Mouse (Mus musculus) heart, adult 2 months (tissue): ENCODE data around the gene Epb41l2. TPM values are rescaled to one million over a fixed set of nuclear protein-coding genes. Genes with fewer than 3 reads are reported as not detected.

ENCODE experiments used
- DNase-seq, 2 experiments: peaks; one replicate each; pipeline ENCODE4 v3.0.0; 2021
- H3K27ac ChIP-seq: fragments of 200-600 bp; 2 replicates; pipeline ENCODE4 v1.8.1; 2022
- H3K27me3 ChIP-seq: fragments of 200-500 bp; 2 replicates; pipeline ENCODE4 v1.6.1; 2012; ENCODE audit warnings: mild to moderate bottlenecking, low read length, inconsistent platforms, mixed read lengths; ENCODE audit not compliant: control insufficient read depth, insufficient read depth
- H3K36me3 ChIP-seq: fragments of 200-500 bp; 2 replicates; pipeline ENCODE4 v1.6.1; 2012; ENCODE audit warnings: low read length, inconsistent platforms; ENCODE audit not compliant: control insufficient read depth, insufficient read depth
- H3K4me1 ChIP-seq: fragments of 200-500 bp; 2 replicates; pipeline ENCODE4 v1.6.1; 2011; ENCODE audit warnings: low read length; ENCODE audit not compliant: control insufficient read depth, insufficient read depth
- H3K4me3 ChIP-seq: fragments of 200-600 bp; 2 replicates; pipeline ENCODE4 v1.8.1; 2022
- H3K79me2 ChIP-seq: fragments of 200-500 bp; replicated peaks from 2 replicates; pipeline ENCODE4 v1.6.1; 2012; ENCODE audit warnings: mild to moderate bottlenecking, inconsistent platforms, low read length, moderate library complexity, mixed read lengths; ENCODE audit not compliant: control insufficient read depth, insufficient read depth
- H3K9ac ChIP-seq: fragments of 200-500 bp; 2 replicates; pipeline ENCODE4 v1.6.1; 2012; ENCODE audit warnings: low read depth, mild to moderate bottlenecking, control low read depth, inconsistent platforms, low read length, mixed read lengths
- CTCF ChIP-seq: fragments of 200-600 bp; IDR thresholded peaks from 2 replicates; pipeline ENCODE4 v1.8.1; 2022; ENCODE audit warnings: antibody characterized with exemption, mild to moderate bottlenecking, moderate library complexity
- EP300 ChIP-seq: fragments of 200-500 bp; IDR thresholded peaks from 2 replicates; pipeline ENCODE4 v1.6.1; 2011; ENCODE audit warnings: low read depth, low read length, control low read depth; ENCODE audit not compliant: insufficient read depth
- POLR2A ChIP-seq: fragments of 200-500 bp; IDR thresholded peaks from 2 replicates; pipeline ENCODE4 v1.6.1; 2011; ENCODE audit warnings: mild to moderate bottlenecking, low read depth, low read length, control low read depth; ENCODE audit not compliant: insufficient read depth
- WGBS: fragments of 180-500 bp; shearing (Covaris S2); methylation state at CpG from one replicate; pipeline ENCODE4 v1.1.7; 2018; 5-methylcytosine and 5-hydroxymethylcytosine counted together
- intact Hi-C: fragments of 180-260 bp; cut with DNase I; formaldehyde crosslinking; loops from one replicate; pipeline ENCODE4 v1.15.1; 2025
- polyA plus RNA-seq: library from polyadenylated mRNA; depleted of rRNA; stranded (reverse); fragments of >200 nt; gene quantifications from 2 replicates; pipeline ENCODE4 v1.2.3, GENCODE M21; 2012
- total RNA-seq, 2 experiments: library from RNA; stranded (reverse); gene quantifications; 2 replicates each; pipeline ENCODE4 v1.2.3; 2021

Gene Epb41l2
- total and polyA plus RNA-seq, 3 experiments: 24.0 to 49.1 (median 40.5) TPM

DNA sequence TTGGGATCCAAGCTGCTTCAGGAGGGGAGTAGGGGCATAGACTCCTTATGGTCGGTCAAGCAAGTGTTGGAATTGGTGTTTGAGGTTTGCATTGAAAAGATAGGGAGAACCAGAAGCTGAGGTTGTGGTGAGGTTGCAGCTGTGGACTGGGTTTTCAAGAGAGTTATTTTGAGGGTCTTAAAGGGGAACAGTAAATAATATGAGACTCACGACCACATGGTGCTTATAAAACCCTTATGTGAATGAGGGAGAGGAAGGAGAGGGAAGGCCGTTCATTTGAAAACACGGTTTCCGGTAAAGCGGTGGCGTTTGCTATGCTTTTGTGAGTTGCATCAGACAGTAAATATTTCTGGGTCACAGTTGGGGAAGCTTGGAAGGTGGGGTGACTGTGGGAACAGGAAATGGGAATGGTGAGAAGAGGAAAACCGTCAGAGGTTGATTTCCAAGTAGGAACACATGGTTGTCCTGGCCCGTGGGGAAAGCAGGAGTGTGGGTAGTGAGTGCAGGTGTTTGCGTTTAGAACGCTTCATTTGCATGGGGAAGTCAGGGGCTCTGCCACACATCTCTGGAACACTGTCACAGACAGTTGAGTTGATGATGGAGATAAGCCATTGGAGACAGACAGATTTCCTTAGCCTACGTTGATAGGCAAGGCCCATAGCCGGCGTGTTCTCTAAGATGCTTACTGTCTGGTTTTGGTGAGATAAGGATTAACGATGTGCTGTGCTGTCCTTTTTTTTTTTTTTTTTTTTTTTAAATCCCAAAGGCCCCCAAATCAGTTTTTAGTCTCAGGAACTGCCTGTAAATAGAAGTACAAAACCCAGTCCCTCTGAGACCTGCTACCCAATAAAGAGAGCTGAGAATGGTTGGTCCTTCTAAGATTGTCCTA, 44.5 kb downstream of the Epb41l2 start:
- intact Hi-C loops: no loop called here
- DNase-seq: no peak
- no peak overlapping the region for H3K4me3 ChIP-seq
- no peak overlapping the region for H3K9ac ChIP-seq
- H3K36me3 ChIP-seq: no peaks in the 10 kb centered on the region
- no peaks in the 10 kb centered on the region; the same call in 1 of the 2 replicates for H3K27me3 ChIP-seq
- 57% methylated on average over 15 of the region's 15 CpGs for WGBS
- peaks cover 15% of the 10 kb centered on the region for H3K4me1 ChIP-seq
- TF ChIP-seq EP300 (no peak), POLR2A (no peak), CTCF (no peak)
- H3K79me2 ChIP-seq: peaks cover 5% of the 10 kb centered on the region
- H3K27ac ChIP-seq: no peak overlapping the region

GRCm38 (mm10) chr10:25404702-25405098, 45.1 kb downstream of the Epb41l2 start:
- DNase-seq: no peak
- no peaks in the 10 kb centered on the region for H3K36me3 ChIP-seq
- H3K27ac ChIP-seq: no peak overlapping the region
- intact Hi-C loops: no loop called here
- 66% methylated on average over 6 of the region's 6 CpGs for WGBS
- no peak overlapping the region for H3K9ac ChIP-seq
- no peak for TF ChIP-seq POLR2A
- no peak for TF ChIP-seq CTCF
- no peak for TF ChIP-seq EP300
- H3K4me3 ChIP-seq: no peak overlapping the region
- H3K27me3 ChIP-seq: no peaks in the 10 kb centered on the region
- peaks cover 14% of the 10 kb centered on the region for H3K4me1 ChIP-seq
- H3K79me2 ChIP-seq: peaks cover 4% of the 10 kb centered on the region

- DNase-seq: no peak
- no peaks in the 10 kb centered on the region for H3K27me3 ChIP-seq
- intact Hi-C loops: no loop called here
- H3K4me1 ChIP-seq: peaks cover 14% of the 10 kb centered on the region
- TF ChIP-seq POLR2A: no peak
- no peak for TF ChIP-seq CTCF
- no peak for TF ChIP-seq EP300
- no peak overlapping the region for H3K4me3 ChIP-seq
- H3K79me2 ChIP-seq: peaks cover 5% of the 10 kb centered on the region
- WGBS: 94% methylated on average over 8 of the region's 8 CpGs
- H3K27ac ChIP-seq: no peak overlapping the region
- no peak overlapping the region for H3K9ac ChIP-seq
- H3K36me3 ChIP-seq: no peaks in the 10 kb centered on the region
Measured at GRCm38 (mm10) chr10:25405551-25405950, 46.0 kb downstream of the Epb41l2 start.

- TF ChIP-seq POLR2A: no peak
- TF ChIP-seq CTCF: no peak
- no peak for TF ChIP-seq EP300
- H3K4me3 ChIP-seq: no peak overlapping the region
- H3K4me1 ChIP-seq: peaks cover 9% of the 10 kb centered on the region
- H3K79me2 ChIP-seq: peaks cover 5% of the 10 kb centered on the region; the same call in 1 of the 2 replicates
- no peaks in the 10 kb centered on the region for H3K27me3 ChIP-seq
- peaks cover 4% of the 10 kb centered on the region for H3K36me3 ChIP-seq
- H3K9ac ChIP-seq: no peak overlapping the region
- intact Hi-C loops: no loop called here
- no peak for DNase-seq
- H3K27ac ChIP-seq: no peak overlapping the region
- WGBS: 82% methylated on average over 5 of the region's 5 CpGs
Measured at GRCm38 (mm10) chr10:25406695-25407094, 47.1 kb downstream of the Epb41l2 start.

GRCm38 (mm10) chr10:25408136-25408650, 48.6 kb downstream of the Epb41l2 start:
- DNase-seq: no peak
- 68% methylated on average over 14 of the region's 14 CpGs for WGBS
- H3K27ac ChIP-seq: no peak overlapping the region
- no peak overlapping the region for H3K4me3 ChIP-seq
- H3K9ac ChIP-seq: no peak overlapping the region
- H3K36me3 ChIP-seq: peaks cover 5% of the 10 kb centered on the region
- peaks cover 5% of the 10 kb centered on the region; the same call in 1 of the 2 replicates for H3K79me2 ChIP-seq
- intact Hi-C loops: no loop called here
- no peaks in the 10 kb centered on the region for H3K27me3 ChIP-seq
- peaks cover 9% of the 10 kb centered on the region for H3K4me1 ChIP-seq
- TF ChIP-seq EP300: no peak
- no peak for TF ChIP-seq CTCF
- no peak for TF ChIP-seq POLR2A
